ENCODE assay signal across 9 mouse cellular contexts in genomic region chr9:121079388-121080088, GRCm38 (mm10).
DNase-seq lines count a peak whose midpoint lies in the region; ATAC-seq lines count a peak whose summit lies in the region.
"Had no signal": no experiment of that assay in that cellular context is flagged by ENCODE, and none has a peak within 500 bp of the region (broad histone marks: within the 10 kb centered on the region; RNA-seq: fewer than 3 reads in every experiment).

No protein-coding gene starts in this region.

- H3K27ac ChIP-seq in kidney, embryonic 16.5 days (ENCODE audit: low read length), result no peak overlapping the region
- H3K27ac ChIP-seq in embryonic facial prominence, embryonic 15.5 days (replicated peaks), result no peak overlapping the region
- H3K27ac ChIP-seq in intestine, embryonic 15.5 days, result peak overlapping the region; percentile 57; the same call in 1 of the 2 replicates

- H3K4me2 ChIP-seq in kidney, embryonic 16.5 days (replicated peaks; ENCODE audit: low read depth, low read length), result no peak overlapping the region
- no peak overlapping the region for H3K4me2 ChIP-seq in embryonic facial prominence, embryonic 15.5 days (replicated peaks)
- 0 out of 2 replicates have a peak overlapping the region, but pooled peaks have one; percentile 27 for H3K4me2 ChIP-seq in intestine, embryonic 15.5 days (replicated peaks)

- H3K9me3 ChIP-seq in kidney, embryonic 16.5 days (ENCODE audit: low read length), result no peaks in the 10 kb centered on the region
- no peaks in the 10 kb centered on the region for H3K9me3 ChIP-seq in embryonic facial prominence, embryonic 15.5 days (replicated peaks)
- H3K9me3 ChIP-seq in intestine, embryonic 15.5 days, result no peaks in the 10 kb centered on the region

- H3K27me3 ChIP-seq in kidney, embryonic 16.5 days (ENCODE audit: insufficient read depth, low read length), result no peaks in the 10 kb centered on the region
- H3K27me3 ChIP-seq in embryonic facial prominence, embryonic 15.5 days, result no peaks in the 10 kb centered on the region
- H3K27me3 ChIP-seq in intestine, embryonic 15.5 days (replicated peaks), result no peaks in the 10 kb centered on the region
- H3K27me3 ChIP-seq: Patski had no signal

- no peaks in the 10 kb centered on the region for H3K36me3 ChIP-seq in kidney, embryonic 16.5 days (ENCODE audit: insufficient read depth, low read length)
- H3K36me3 ChIP-seq in embryonic facial prominence, embryonic 15.5 days, result no peaks in the 10 kb centered on the region
- H3K36me3 ChIP-seq in intestine, embryonic 15.5 days, result no peaks in the 10 kb centered on the region

- peaks cover 10% of the 10 kb centered on the region for H3K4me1 ChIP-seq in kidney, embryonic 16.5 days (ENCODE audit: insufficient read depth, low read length)
- H3K4me1 ChIP-seq in embryonic facial prominence, embryonic 15.5 days, result peaks cover 16% of the 10 kb centered on the region
- H3K4me1 ChIP-seq in intestine, embryonic 15.5 days (replicated peaks), result peaks cover 12% of the 10 kb centered on the region; the same call in 1 of the 2 replicates

- H3K9ac ChIP-seq in kidney, embryonic 16.5 days (replicated peaks; ENCODE audit: low read length), result no peak overlapping the region
- no peak overlapping the region for H3K9ac ChIP-seq in embryonic facial prominence, embryonic 15.5 days
- 0 out of 2 replicates have a peak overlapping the region, but pooled peaks have one; percentile 2 for H3K9ac ChIP-seq in intestine, embryonic 15.5 days

- H3K4me3 ChIP-seq in kidney, embryonic 16.5 days (ENCODE audit: low read length), result no peak overlapping the region
- H3K4me3 ChIP-seq in embryonic facial prominence, embryonic 15.5 days (replicated peaks), result no peak overlapping the region
- no peak overlapping the region for H3K4me3 ChIP-seq in intestine, embryonic 15.5 days (replicated peaks)

- no peak for DNase-seq in kidney, adult 8-10 months
- DNase-seq in lung, postnatal 36 days, result peak; percentile 23
- DNase-seq in thymus, postnatal 4 days, result peak; percentile 41
- DNase-seq in frontal cortex, postnatal 14 days (ENCODE audit: low spot score in 2 of 2), result no peak
- no peak for DNase-seq in cerebellum, adult 8-10 months

- WGBS in kidney, embryonic 16.5 days, result 35% methylated on average over 9 of the region's 9 CpGs
- 34% methylated on average over 9 of the region's 9 CpGs for WGBS in embryonic facial prominence, embryonic 15.5 days
- WGBS in intestine, embryonic 15.5 days, result 38% methylated on average over 9 of the region's 9 CpGs

- peak; percentile 69 for ATAC-seq in kidney, embryonic 16.5 days (ENCODE audit: low FRiP score, low TSS enrichment)
- ATAC-seq in embryonic facial prominence, embryonic 15.5 days (ENCODE audit: insufficient number of reproducible peaks, low FRiP score, low TSS enrichment, low read depth), result peak; percentile 40; the same call in 1 of the 2 replicates
- ATAC-seq in intestine, embryonic 15.5 days, result peak; percentile 54
- ATAC-seq: Patski had no signal

Comparison
In these comparisons a context has a peak if more than half of its experiments do, and no peak if none do; other contexts are left out.
1. DNase-seq: peak in lung, postnatal 36 days (single experiment) and thymus, postnatal 4 days (single experiment); none in kidney, adult 8-10 months (0 of 2), frontal cortex, postnatal 14 days (0 of 2) and cerebellum, adult 8-10 months (single experiment).
2. Peak in every context shown above with its lines, with median percentiles within 50 percentile points of each other: ATAC-seq.